24 mouse cellular contexts compared by ENCODE assay signal in the genomic region with DNA sequence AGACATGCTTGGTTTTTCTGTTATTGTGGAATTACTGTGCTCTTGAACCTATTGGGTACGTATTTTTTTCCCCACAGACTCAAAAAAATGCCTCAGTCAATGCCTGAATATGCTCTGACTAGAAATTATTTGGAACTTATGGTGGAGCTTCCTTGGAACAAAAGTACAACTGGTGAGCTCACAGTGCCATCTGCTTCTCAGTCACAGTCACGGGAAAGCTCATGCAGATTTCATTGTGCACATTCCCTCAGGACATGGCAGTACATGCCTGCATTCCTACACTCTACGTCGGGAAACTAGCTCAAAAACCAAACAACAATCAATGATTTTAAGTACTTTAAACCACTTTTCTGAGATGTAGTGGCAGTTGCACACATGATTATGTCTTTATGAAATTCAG. TPM values are rescaled to one million over a fixed set of nuclear protein-coding genes. Genes with fewer than 3 reads are reported as not detected.
"Had no signal": no experiment of that assay in that cellular context is flagged by ENCODE, and none has a peak within 500 bp of the region (broad histone marks: within the 10 kb centered on the region; RNA-seq: fewer than 3 reads in every experiment).

No protein-coding gene starts in this region.

- ATAC-seq: intestine, postnatal 0 days; liver, postnatal 0 days; lung, postnatal 0 days; midbrain, embryonic 15.5 days had no signal

- DNase-seq: kidney, adult 2 months; kidney, postnatal 25 days; left cerebral cortex, postnatal 4 days; liver, postnatal 0 days; lung, embryonic 14.5 days; right cerebral cortex, adult 18-20 months; right cerebral cortex, postnatal 14 days; spleen, adult 18-20 months; thymus, adult 2 months; thymus, postnatal 14 days had no signal

- H3K27ac ChIP-seq: kidney, postnatal 0 days; left cerebral cortex, adult 2 months; limb, embryonic 12.5 days; limb, embryonic 15.5 days; liver, embryonic 14.5 days; macrophage; midbrain, embryonic 12.5 days; midbrain, embryonic 15.5 days; neural tube, embryonic 12.5 days; neural tube, embryonic 15.5 days; stomach, embryonic 15.5 days had no signal

- H3K4me3 ChIP-seq: left cerebral cortex, adult 2 months; limb, embryonic 12.5 days; limb, embryonic 15.5 days; midbrain, embryonic 12.5 days; midbrain, embryonic 15.5 days; neural tube, embryonic 12.5 days; neural tube, embryonic 15.5 days; stomach, embryonic 15.5 days had no signal

RNA-seq across cellular contexts. Expression of a gene that starts 57.3 kb away (rescaled TPM):
- total RNA-seq: megakaryocyte, adult 5-6 weeks had no signal
